Mouse (Mus musculus): ENCODE results near the gene Ncapd2. TPM values are rescaled to one million over a fixed set of nuclear protein-coding genes. Genes with fewer than 3 reads are reported as not detected.
A peak's percentile ranks its signal among the peaks of the same experiment; 100 is the strongest.

The Ncapd2 gene
- total and polyA plus RNA-seq, 3 experiments, result 79.6 to 301 (median 147) TPM

GRCm38 (mm10) chr6:125231117-125232044, 39.9 kb upstream of the Ncapd2 start, which contains the start of gene Tapbpl (continued):
- TF ChIP-seq CTCF (conservative IDR thresholded peaks at IDR 0.05 in 1 of 2, IDR thresholded peaks at IDR 0.05 in 1 of 2; ENCODE audit: low read depth in 2 of 2, low read length in 2 of 2) (no peak), SMC3 (IDR thresholded peaks at IDR 0.05; ENCODE audit: low read depth, low read length) (no peak), USF1 (IDR thresholded peaks at IDR 0.05; ENCODE audit: low read depth, low read length) (no peak), SIN3A (IDR thresholded peaks at IDR 0.05; ENCODE audit: low read length) (no peak; the same call in 1 of the 2 replicates), RAD21 (IDR thresholded peaks at IDR 0.05; ENCODE audit: low read depth, low read length) (no peak), POLR2A (IDR thresholded peaks at IDR 0.05; ENCODE audit: low read depth, low read length) (peak; percentile 65; the same call in 1 of the 2 replicates), PAX5 (IDR thresholded peaks at IDR 0.05; ENCODE audit: low read length) (no peak), USF2 (conservative IDR thresholded peaks at IDR 0.05; ENCODE audit: low read depth, low read length) (no peak), UBTF (IDR thresholded peaks at IDR 0.05; ENCODE audit: low read depth, low read length) (no peak), JUN (IDR thresholded peaks at IDR 0.05; ENCODE audit: insufficient read depth, low read depth, low read length) (no peak), POLR2AphosphoS2 (IDR thresholded peaks at IDR 0.05; ENCODE audit: low read depth, low read length) (peak; percentile 78; the same call in 1 of the 2 replicates)

DNA sequence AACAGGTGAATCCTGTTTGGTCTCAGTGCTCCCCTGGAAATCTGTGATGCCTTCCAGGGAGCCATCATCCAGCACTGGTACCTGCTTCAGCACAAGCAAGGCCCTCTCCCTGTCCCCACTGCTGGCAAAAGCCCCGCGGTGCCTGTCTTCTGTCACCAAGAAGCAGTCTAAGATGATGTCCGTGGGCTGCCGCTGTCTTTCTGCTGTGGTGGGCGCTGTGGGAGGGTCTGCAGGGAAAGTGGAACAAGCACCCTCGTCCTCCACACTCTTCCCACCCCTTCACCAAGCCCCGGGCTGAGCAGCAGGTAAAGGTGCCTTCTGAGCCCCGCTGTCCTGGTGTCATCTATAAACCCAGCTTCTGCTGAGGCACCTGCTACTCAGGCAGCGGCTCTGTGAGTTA, 39.1 kb upstream of the Ncapd2 start:
- Histone ChIP-seq H3K9ac (ENCODE audit: insufficient read depth, low read depth) (peak overlapping the region; percentile 98), H3K27ac (ENCODE audit: insufficient read depth, low read depth) (peak overlapping the region; percentile 29; the same call in 1 of the 2 replicates), H3K27me3 (replicated peaks) (no peaks in the 10 kb centered on the region), H3K79me2 (replicated peaks; ENCODE audit: control insufficient read depth, extremely low read depth, insufficient read depth, poor library complexity, severe bottlenecking) (no peaks in the 10 kb centered on the region), H3K36me3 (replicated peaks in 1 of 2; ENCODE audit: control insufficient read depth in 1 of 2, insufficient read depth in 1 of 2, low read length in 1 of 2) (peaks cover 30 to 61% of the 10 kb centered on the region in 2 experiments), H3K4me2 (ENCODE audit: insufficient read depth, low read depth, poor library complexity, severe bottlenecking) (peak overlapping the region; percentile 91; the same call in 1 of the 2 replicates), H3K4me1 (ENCODE audit: control insufficient read depth in 1 of 2, insufficient read depth in 2 of 2) (peaks cover 8 to 36% of the 10 kb centered on the region in 2 experiments), H3K9me3 (replicated peaks; ENCODE audit: low read length) (no peaks in the 10 kb centered on the region), H3K4me3 (replicated peaks in 1 of 3; ENCODE audit: low read depth in 2 of 3, low read length in 2 of 3, poor library complexity in 1 of 3) (peak overlapping the region; percentile 50 to 94 (median 61))
- no peak for TF ChIP-seq NRF1 (IDR thresholded peaks at IDR 0.05; ENCODE audit: low read depth, low read length)
- no peak for TF ChIP-seq USF2 (conservative IDR thresholded peaks at IDR 0.05; ENCODE audit: low read depth, low read length)
- no peak for TF ChIP-seq E2F4 (IDR thresholded peaks at IDR 0.05; ENCODE audit: insufficient replicate concordance, low read depth, low read length)
- no peak for TF ChIP-seq RCOR1 (conservative IDR thresholded peaks at IDR 0.05; ENCODE audit: low read depth, low read length)
- no peak for TF ChIP-seq POLR2AphosphoS2 (IDR thresholded peaks at IDR 0.05; ENCODE audit: low read depth, low read length)
- TF ChIP-seq PAX5 (IDR thresholded peaks at IDR 0.05; ENCODE audit: low read length), result no peak
- TF ChIP-seq ZNF384 (IDR thresholded peaks at IDR 0.05; ENCODE audit: low read depth, low read length), result no peak
- TF ChIP-seq JUN (IDR thresholded peaks at IDR 0.05; ENCODE audit: insufficient read depth, low read depth, low read length), result no peak
- TF ChIP-seq TCF12 (IDR thresholded peaks at IDR 0.05; ENCODE audit: low read depth, low read length), result no peak
- no peak for TF ChIP-seq UBTF (IDR thresholded peaks at IDR 0.05; ENCODE audit: low read depth, low read length)
- no peak for TF ChIP-seq CTCF (conservative IDR thresholded peaks at IDR 0.05 in 1 of 2, IDR thresholded peaks at IDR 0.05 in 1 of 2; ENCODE audit: low read depth in 2 of 2, low read length in 2 of 2)
- TF ChIP-seq CHD1 (IDR thresholded peaks at IDR 0.05; ENCODE audit: low read depth, low read length), result no peak
- TF ChIP-seq GABPA (IDR thresholded peaks at IDR 0.05; ENCODE audit: insufficient replicate concordance, low read depth, low read length), result no peak
- no peak for TF ChIP-seq EP300 (IDR thresholded peaks at IDR 0.05; ENCODE audit: low read length)
- TF ChIP-seq MAZ (IDR thresholded peaks at IDR 0.05; ENCODE audit: low read depth, low read length), result no peak
- no peak for TF ChIP-seq MXI1 (IDR thresholded peaks at IDR 0.05; ENCODE audit: low read depth, low read length)
- TF ChIP-seq USF1 (IDR thresholded peaks at IDR 0.05; ENCODE audit: low read depth, low read length), result no peak
- TF ChIP-seq NELFE (IDR thresholded peaks at IDR 0.05; ENCODE audit: low read depth, low read length), result no peak
- no peak for TF ChIP-seq KAT2A (IDR thresholded peaks at IDR 0.05; ENCODE audit: insufficient replicate concordance, low read length)
- dilution Hi-C loops (cut with MboI; ENCODE audit: extremely low pct_ligation_motif_present, extremely low pct_unique_long_range_greater_than_20kb, low sequenced_read_pairs) (no loop called here), in situ Hi-C loops (cut with MboI; ENCODE audit: low pct_ligation_motif_present, low pct_unique_long_range_greater_than_20kb, low sequenced_read_pairs) (no loop called here)
- no peak for DNase-seq (ENCODE audit: extremely low read depth)

Measured in CH12.LX (cell line).